Comparison of ENCODE assay signal across 9 mouse cellular contexts in genomic region chr6:40607431-40607830, GRCm38 (mm10). TPM values are rescaled to one million over a fixed set of nuclear protein-coding genes. Genes with fewer than 3 reads are reported as not detected.
DNase-seq lines count a peak whose midpoint lies in the region.
"Had no signal": no experiment of that assay in that cellular context is flagged by ENCODE, and none has a peak within 500 bp of the region (broad histone marks: within the 10 kb centered on the region; RNA-seq: fewer than 3 reads in every experiment).

No protein-coding gene starts in this region.

- DNase-seq in heart, postnatal 10 days: peak; percentile 24 to 32
- no peak for DNase-seq in heart, adult 11 months
- peak; percentile 74 to 79 for DNase-seq in cerebellum, postnatal 14 days
- peak; percentile 20 to 37 for DNase-seq in layer of hippocampus, postnatal 36 days
- peak; percentile 30 for DNase-seq in right cerebral cortex, postnatal 4 days
- no peak for DNase-seq in thymus, postnatal 36 days
- no peak for DNase-seq in lung, postnatal 4 days
- no peak for DNase-seq in spleen, postnatal 10 days (ENCODE audit: low spot score in 2 of 2)

- intact Hi-C loops in heart, postnatal 10 days (cut with DNase I): no loop called here

RNA-seq across cellular contexts. Expression of gene Tas2r138, which starts 5.7 kb away (rescaled TPM):
- not detected for total RNA-seq in heart, postnatal 10 days (2021)
- total RNA-seq in layer of hippocampus, postnatal 36 days (2021): not detected
- total RNA-seq: neutrophil, adult 5-6 weeks had no signal

RNA-seq across cellular contexts. Expression of gene Mgam, which starts 21.2 kb away (rescaled TPM):
- total RNA-seq in heart, postnatal 10 days (2021): 1 to 10 TPM; 1.2 to 1.4 TPM
- total RNA-seq in layer of hippocampus, postnatal 36 days (2021): not detected

RNA-seq across cellular contexts. Expression of gene Clec5a, which starts 21.8 kb away (rescaled TPM):
- total RNA-seq in heart, postnatal 10 days (2021): 1 to 10 TPM in 1 of 2 experiments, under 1 TPM in 1; 0.93 to 1.1 TPM
- 1 to 10 TPM in 1 of 2 experiments, under 1 TPM in 1; 0.96 to 1.1 TPM for total RNA-seq in layer of hippocampus, postnatal 36 days (2021)

RNA-seq across cellular contexts. Expression of gene Olfr460, which starts 38.1 kb away (rescaled TPM):
- total RNA-seq in heart, postnatal 10 days (2021): not detected
- total RNA-seq in layer of hippocampus, postnatal 36 days (2021): not detected
- total RNA-seq: neutrophil, adult 5-6 weeks had no signal

RNA-seq across cellular contexts. Expression of gene Olfr461, which starts 52.6 kb away (rescaled TPM):
- total RNA-seq in heart, postnatal 10 days (2021): not detected
- total RNA-seq in layer of hippocampus, postnatal 36 days (2021): not detected
- total RNA-seq: neutrophil, adult 5-6 weeks had no signal

Comparison
In these comparisons a context has a peak if more than half of its experiments do, and no peak if none do; other contexts are left out.
1. DNase-seq: peak in heart, postnatal 10 days (2 of 2), cerebellum, postnatal 14 days (2 of 2), layer of hippocampus, postnatal 36 days (2 of 2) and right cerebral cortex, postnatal 4 days (single experiment); none in heart, adult 11 months (single experiment), thymus, postnatal 36 days (0 of 2), lung, postnatal 4 days (0 of 2) and spleen, postnatal 10 days (0 of 2).